Mouse (Mus musculus) neural tube, embryonic 14.5 days (tissue): ENCODE data around the gene Map1a. TPM values are rescaled to one million over a fixed set of nuclear protein-coding genes. Genes with fewer than 3 reads are reported as not detected.

Source experiments
- polyA plus RNA-seq: library from polyadenylated mRNA; unstranded; fragments of >200 nt; fragmentation: Nextera tagmentation; extraction: Ambion mirVana; gene quantifications from 2 replicates; pipeline ENCODE4 v1.2.1, GENCODE M21; 2014

Map1a gene
- polyA plus RNA-seq, 1 experiment from 2014 or later, result 65.1 TPM

Other genes starting within 250 kb of the Map1a start
- 0.10 and 0.17 TPM in 2 replicates for gene Tgm5, start 203.8 kb upstream of the Map1a start, polyA plus RNA-seq
- gene Tgm7, start 179.8 kb upstream of the Map1a start, polyA plus RNA-seq, result not detected in 2 replicates
- gene Adal, start 149.2 kb upstream of the Map1a start, polyA plus RNA-seq, result 33.0 and 34.3 TPM in 2 replicates
- 20.0 and 21.1 TPM in 2 replicates for gene Lcmt2, start 148.9 kb upstream of the Map1a start, polyA plus RNA-seq
- gene Tubgcp4, start 118.9 kb upstream of the Map1a start, polyA plus RNA-seq, result 44.3 and 56.5 TPM in 2 replicates
- gene Zscan29, start 118.5 kb upstream of the Map1a start, polyA plus RNA-seq, result 7.7 and 9.2 TPM in 2 replicates
- 161 and 185 TPM in 2 replicates for gene Trp53bp1, start 18.2 kb upstream of the Map1a start, polyA plus RNA-seq
- gene Ppip5k1, start 65.8 kb downstream of the Map1a start, polyA plus RNA-seq, result 20.3 and 23.5 TPM in 2 replicates
- 83.5 and 108 TPM in 2 replicates for gene Ckmt1, start 68.1 kb downstream of the Map1a start, polyA plus RNA-seq
- gene Strc, start 97.6 kb downstream of the Map1a start, polyA plus RNA-seq, result not detected in 2 replicates
- gene Pdia3, start 124.2 kb downstream of the Map1a start, polyA plus RNA-seq, result 219 and 309 TPM in 2 replicates
- gene Catsper2, start 124.2 kb downstream of the Map1a start, polyA plus RNA-seq, result 4.8 and 7.8 TPM in 2 replicates
- 1.2 and 2.1 TPM in 2 replicates for gene Ell3, start 154.7 kb downstream of the Map1a start, polyA plus RNA-seq
- 303 and 333 TPM in 2 replicates for gene Serf2, start 159.6 kb downstream of the Map1a start, polyA plus RNA-seq
- gene Hypk, start 163.7 kb downstream of the Map1a start, polyA plus RNA-seq, result 89.1 and 105 TPM in 2 replicates
- gene Serinc4, start 167.2 kb downstream of the Map1a start, polyA plus RNA-seq, result 0.95 and 1.7 TPM in 2 replicates
- 77.1 and 79.2 TPM in 2 replicates for gene Mfap1b, start 184.5 kb downstream of the Map1a start, polyA plus RNA-seq
- 28.3 and 33.0 TPM in 2 replicates for gene Mfap1a, start 217.1 kb downstream of the Map1a start, polyA plus RNA-seq
- 4.0 and 4.2 TPM in 2 replicates for gene Wdr76, start 217.1 kb downstream of the Map1a start, polyA plus RNA-seq